Mouse (Mus musculus) left cerebral cortex, adult 2 months (tissue): ENCODE measurements around the gene Lrrc49. TPM values are rescaled to one million over a fixed set of nuclear protein-coding genes. Genes with fewer than 3 reads are reported as not detected.

Experiments
- DNase-seq, 2 experiments: peaks; one replicate each; pipeline ENCODE4 v3.0.0; 2021 to 2022; ENCODE audit warnings: low spot score in 2 of 2, mixed read lengths in 1 of 2; ENCODE audit errors: extremely low spot score in 1 of 2
- H3K27ac ChIP-seq: fragments of 200-600 bp; 2 replicates; pipeline ENCODE4 v1.8.1; 2022
- H3K4me3 ChIP-seq: fragments of 200-600 bp; 2 replicates; pipeline ENCODE4 v1.8.1; 2022
- CTCF ChIP-seq: fragments of 200-600 bp; IDR thresholded peaks from 2 replicates; pipeline ENCODE4 v1.8.1; 2022; ENCODE audit warnings: antibody characterized with exemption, mild to moderate bottlenecking, moderate library complexity
- intact Hi-C: fragments of 180-260 bp; cut with DNase I; formaldehyde crosslinking; loops from one replicate; pipeline ENCODE4 v1.15.1; 2025
- total RNA-seq, 2 experiments: library from RNA; stranded (reverse); gene quantifications; 2 replicates each; pipeline ENCODE4 v1.2.3; 2021

The Lrrc49 gene
- total RNA-seq, 2 experiments from 2014 or later = 86.7 to 94.7 TPM

DNA sequence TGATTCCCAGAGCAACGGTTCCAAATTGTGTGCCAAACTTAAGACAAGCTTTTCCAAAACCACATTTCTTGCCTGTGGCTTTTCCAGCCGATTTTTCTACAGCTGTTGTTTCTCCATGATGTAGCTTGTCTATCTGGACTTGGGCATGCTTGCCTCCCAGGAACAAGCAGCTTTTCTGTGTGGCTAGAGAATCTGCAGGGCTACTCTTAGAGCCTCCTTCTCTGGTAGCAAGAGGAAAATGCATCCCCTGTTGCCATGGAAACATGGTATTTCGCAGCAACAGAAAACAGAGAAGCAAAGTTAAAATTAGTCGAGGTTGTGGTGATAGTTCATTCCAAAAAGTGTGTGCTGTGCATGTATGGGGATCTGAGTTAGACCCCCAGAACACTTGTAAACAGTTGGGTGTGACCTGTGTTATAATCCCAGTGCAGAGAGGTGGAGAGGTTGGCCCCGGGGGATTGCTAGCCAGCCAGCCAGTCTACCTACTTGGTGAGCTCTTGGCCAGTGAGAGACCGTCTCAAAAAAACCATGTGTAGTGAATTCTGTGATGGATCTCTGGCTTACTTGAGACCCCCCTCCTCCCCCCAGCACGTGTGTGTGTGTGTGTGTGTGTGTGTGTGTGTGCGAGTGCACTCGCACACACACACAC is 126.2 kb downstream of the Lrrc49 start:
- Histone ChIP-seq H3K27ac (peak overlapping the region; percentile 53), H3K4me3 (no peak overlapping the region)
- intact Hi-C loops = no loop called here
- peak; percentile 20 to 26 for DNase-seq
- no peak for TF ChIP-seq CTCF

DNA sequence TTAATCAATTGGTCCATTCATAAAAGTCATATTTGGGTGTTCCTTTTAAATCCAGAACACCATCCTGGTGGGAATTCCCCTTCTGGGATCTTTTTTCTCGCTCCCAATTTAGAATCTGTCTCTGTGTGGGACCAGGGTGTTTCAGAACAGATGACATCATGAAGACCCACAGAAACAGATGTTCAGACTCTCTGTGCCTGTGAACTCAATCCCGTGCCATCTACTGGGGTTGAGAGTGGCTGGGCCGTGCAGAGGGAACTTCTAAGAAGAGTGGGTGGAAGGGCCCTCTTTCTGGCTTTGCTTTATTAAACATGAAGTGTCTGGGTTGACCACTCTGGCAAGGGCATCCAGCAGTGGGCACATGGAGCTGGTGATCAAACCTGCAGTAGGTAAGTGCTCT is 129.5 kb downstream of the Lrrc49 start:
- no peak for TF ChIP-seq CTCF
- no peak for DNase-seq
- intact Hi-C loops = no loop called here
- Histone ChIP-seq H3K27ac (no peak overlapping the region), H3K4me3 (no peak overlapping the region)

DNA sequence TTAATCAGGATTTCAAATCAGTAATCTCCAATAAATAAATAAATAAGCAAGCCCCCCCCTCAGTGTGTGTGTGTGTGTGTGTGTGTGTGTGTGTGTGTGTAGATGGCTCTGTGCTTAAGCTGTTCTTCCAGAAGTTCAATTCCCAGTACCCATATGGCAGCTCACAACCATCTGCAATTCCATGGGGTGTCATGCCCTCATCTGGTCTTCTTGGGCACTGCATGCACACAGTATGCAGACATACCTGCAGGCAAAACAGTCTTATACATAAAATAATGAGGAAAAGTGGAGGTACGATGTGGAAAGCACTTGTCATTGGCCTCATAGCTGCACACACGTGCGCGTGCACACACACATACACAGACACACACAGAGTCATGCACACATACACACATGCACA is 136.7 kb downstream of the Lrrc49 start:
- Histone ChIP-seq H3K27ac (no peak overlapping the region), H3K4me3 (no peak overlapping the region)
- intact Hi-C loops = no loop called here
- DNase-seq = no peak
- no peak; the same call in 1 of the 2 replicates for TF ChIP-seq CTCF

DNA sequence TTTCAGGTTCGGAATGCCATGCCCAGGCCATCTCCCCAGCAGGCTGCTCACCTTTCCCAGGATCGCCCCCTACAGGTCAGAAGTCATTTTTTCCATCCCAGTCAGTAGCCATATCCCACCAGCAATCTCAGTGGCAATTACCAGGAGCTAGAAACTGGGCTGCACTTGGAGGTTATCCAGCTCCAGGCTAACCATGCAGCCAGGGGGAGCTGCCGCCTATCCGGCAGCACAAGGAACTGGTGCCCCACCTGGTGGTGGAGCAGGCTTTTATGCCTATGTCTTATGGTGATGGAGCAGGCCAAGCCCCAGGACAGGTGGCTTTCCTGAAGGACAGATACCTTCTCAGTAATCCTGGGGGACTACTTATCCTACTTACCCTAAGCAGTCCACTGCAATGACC is 139.8 kb downstream of the Lrrc49 start:
- DNase-seq = peak; percentile 29 to 32
- Histone ChIP-seq H3K27ac (no peak overlapping the region), H3K4me3 (no peak overlapping the region)
- TF ChIP-seq CTCF = peak; percentile 66
- intact Hi-C loops = loop anchor here (2.0 to 5.0 kb wide), 2 partner anchors 271 to 303 kb away; no protein-coding TSS in a partner anchor

DNA sequence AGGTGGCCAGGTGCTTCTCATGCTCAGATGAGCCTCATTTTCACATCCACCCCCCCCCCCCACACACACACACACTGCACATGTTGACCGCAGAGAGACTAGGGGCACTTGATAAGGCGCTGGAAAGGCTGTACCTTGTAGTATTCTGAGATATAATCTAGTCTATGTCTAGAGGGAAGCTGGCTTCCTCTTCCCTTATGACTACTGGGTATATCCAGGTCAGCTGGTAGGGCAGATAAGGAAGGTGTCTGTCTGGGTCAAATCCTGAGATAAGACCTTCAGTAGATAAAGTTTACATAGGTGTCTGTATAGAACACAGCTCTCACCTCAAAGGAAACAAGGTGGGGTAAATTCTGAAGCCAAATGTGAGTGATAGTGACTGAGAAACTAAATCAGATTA is 141.8 kb downstream of the Lrrc49 start:
- H3K4me3 ChIP-seq = no peak overlapping the region
- intact Hi-C loops = loop anchor here (5.0 kb wide), 1 partner anchor 269 kb away; no protein-coding TSS in a partner anchor
- no peak overlapping the region for H3K27ac ChIP-seq
- no peak for TF ChIP-seq CTCF
- DNase-seq = no peak

DNA sequence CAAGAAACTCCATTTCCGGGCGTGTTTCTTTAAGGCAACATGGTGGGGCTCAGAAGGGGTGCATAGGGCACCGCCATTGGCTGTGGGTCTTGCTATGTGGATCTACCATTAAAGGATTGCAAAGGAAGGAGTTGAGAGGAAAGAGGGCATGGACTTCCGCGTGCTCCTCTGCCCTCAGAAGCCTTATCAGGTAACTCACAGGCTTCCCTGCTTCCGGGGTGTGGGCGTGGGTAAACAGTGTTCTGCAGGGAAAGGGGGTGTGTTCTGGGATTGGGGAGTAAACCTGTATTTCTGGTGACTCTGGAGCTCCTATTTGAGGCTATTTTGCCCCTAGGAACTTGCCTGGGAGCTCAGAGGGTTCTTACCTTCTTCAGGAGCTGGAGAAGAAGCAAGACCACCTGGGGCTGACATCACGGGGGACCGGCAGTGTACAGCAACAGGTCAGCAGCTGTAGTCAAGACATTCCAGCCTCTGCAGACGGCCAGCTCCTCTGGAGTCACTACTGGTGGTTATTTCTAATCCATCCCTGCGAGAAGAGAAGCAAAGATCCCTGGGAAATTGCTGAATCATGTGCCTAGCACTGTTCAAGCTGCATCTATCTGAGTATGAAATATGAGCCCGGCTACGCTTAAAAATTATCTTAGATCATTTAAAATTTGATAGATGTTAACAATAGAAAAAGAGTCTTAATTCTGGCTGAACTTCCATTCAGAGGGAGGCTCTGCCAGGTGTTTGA is 142.4 kb downstream of the Lrrc49 start:
- Histone ChIP-seq H3K4me3 (no peak overlapping the region), H3K27ac (no peak overlapping the region)
- no peak for TF ChIP-seq CTCF
- no peak for DNase-seq
- intact Hi-C loops = loop anchor here (5.0 kb wide), 1 partner anchor 268 kb away; no protein-coding TSS in a partner anchor

DNA sequence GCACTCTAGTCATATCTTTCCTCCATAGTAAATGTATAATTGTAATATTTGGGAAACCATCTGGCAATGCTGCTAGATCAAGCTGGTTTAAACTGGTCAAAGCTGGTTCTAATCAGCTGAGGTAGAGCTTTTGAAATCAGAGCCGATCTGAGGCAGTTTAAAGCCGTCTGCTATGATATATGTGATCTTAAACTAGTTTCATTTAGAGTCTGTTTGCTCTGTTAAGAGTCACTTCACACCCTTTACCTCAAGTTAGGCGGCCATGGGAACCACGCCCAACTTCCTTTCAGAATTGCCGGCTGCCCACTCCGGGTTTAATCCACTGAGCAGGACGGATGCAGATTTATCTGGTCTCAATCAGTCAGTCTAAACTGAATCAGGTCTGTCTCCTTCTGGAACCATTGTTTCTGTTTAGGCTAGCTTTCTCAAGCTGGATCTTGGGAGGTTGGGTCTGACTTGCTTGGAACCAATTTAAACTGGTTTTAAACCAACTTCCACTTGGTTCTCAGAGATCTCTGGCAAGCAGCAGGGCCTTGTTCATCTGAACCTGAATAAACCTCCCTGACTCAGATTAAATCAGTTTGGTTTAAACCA is 144.4 kb downstream of the Lrrc49 start:
- H3K27ac ChIP-seq = no peak overlapping the region
- H3K4me3 ChIP-seq = no peak overlapping the region
- DNase-seq = no peak
- intact Hi-C loops = no loop called here
- no peak for TF ChIP-seq CTCF

DNA sequence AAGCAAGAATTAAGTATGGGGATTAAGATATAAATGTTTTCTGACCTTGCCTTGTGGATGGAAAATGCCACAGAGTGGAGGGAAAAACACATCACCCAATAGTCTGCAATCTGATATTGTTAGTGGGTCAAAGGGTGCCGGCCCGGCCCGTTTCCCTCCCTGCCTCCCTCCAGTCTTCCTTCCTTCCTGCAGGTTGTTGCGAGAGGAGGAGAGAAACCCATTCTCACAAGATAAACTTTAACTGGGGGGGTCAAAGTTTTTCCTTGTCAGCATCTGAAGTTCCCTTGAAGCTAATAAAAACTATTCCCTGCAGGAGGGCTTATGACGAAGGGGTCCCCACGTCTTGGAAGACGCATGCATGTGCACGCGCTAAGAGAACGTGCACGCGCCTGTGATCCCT is 157.6 kb downstream of the Lrrc49 start:
- H3K4me3 ChIP-seq = no peak overlapping the region
- DNase-seq = no peak
- no peak for TF ChIP-seq CTCF
- intact Hi-C loops = no loop called here
- H3K27ac ChIP-seq = no peak overlapping the region

DNA sequence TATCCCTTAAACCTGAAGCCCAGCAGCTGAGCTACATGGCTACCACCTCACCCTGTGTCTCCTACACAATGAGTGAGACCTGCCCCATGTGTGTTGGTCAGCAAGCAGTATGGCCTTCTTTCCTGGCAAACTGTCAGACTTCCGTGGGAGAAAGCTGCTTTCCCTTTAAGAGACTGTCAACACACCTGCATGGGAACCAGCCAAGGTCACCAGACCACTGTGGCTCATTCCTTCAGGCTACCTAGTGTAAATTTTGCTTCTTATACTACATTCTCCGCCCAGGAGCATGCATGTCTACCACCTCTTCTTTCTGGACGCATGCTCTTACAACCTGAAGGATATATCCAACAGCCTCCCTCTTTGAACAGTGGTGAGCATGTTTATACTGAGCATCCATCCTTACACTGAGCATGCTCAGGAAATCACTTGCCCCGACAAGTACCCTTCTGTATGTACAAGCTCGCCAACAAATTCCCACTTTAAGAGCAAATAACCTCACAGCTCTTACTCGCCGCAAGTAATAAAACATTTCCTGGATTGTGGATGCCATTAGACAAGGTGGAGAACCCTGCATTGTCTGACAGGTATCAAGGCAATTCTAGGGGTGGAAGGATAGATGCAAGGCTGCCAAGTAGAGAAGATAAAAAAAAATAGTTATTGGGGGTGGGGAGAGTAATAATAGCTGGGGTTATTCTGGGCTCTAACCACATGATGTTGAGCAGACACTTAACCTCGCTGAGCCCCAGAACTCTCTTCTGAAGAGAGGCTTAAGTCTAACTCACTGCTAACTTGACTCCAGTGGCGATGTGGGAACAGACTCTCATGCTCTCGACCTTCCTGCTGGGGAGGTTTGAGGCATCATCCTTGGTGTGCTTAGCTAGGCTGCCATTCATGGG is 158.4 kb downstream of the Lrrc49 start:
- H3K4me3 ChIP-seq = no peak overlapping the region
- DNase-seq = no peak
- no peak overlapping the region for H3K27ac ChIP-seq
- TF ChIP-seq CTCF = no peak
- intact Hi-C loops = no loop called here

DNA sequence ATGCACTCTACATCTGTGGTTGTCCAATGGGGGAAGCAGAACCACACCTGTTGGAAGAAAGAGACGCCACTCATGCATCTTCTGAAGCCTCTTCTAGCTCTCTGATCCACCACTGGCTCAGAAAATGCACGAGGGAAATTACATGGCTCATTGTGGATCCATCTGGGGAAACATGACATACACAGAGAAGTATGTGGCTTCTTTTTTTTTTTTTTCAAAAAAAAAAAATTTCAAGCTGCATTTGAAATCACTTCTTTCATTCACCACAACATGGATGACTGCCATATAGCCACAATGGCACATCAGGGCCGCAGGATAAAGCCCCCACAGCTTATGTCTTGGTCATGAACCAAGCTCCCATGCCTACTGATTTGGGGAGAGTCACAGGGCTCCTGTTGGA is 159.7 kb downstream of the Lrrc49 start:
- Histone ChIP-seq H3K27ac (no peak overlapping the region), H3K4me3 (no peak overlapping the region)
- no peak for TF ChIP-seq CTCF
- no peak for DNase-seq
- intact Hi-C loops = no loop called here

DNA sequence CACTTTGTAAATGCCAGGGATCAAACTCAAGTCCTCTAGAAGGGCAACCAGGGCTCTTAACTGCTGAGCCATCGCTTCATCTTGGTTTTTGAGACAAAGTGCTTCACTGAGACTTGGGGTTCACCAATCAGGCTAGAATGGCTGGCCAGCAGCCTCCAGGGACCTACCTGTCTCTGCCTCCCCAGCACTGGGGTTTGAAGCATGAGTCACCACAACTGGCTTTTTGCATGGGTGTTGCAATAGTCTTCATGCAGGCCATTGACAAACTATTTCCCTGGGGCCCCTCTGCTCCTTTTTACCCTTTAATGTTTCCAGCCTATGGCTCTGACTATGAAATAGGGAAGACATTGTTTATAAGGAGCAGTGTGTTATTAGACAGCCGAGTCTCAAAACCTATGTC is 160.1 kb downstream of the Lrrc49 start:
- no peak overlapping the region for H3K4me3 ChIP-seq
- intact Hi-C loops = no loop called here
- TF ChIP-seq CTCF = no peak

More for the DNA sequence above, 160.1 kb downstream of the Lrrc49 start:
- H3K27ac ChIP-seq = no peak overlapping the region
- no peak for DNase-seq
